Mouse (Mus musculus) C2C12 (cell line): ENCODE data around the gene Gucd1.

Source experiments
- CTCF ChIP-seq: IDR thresholded peaks from one replicate; pipeline ENCODE4 v1.5.1; 2011; ENCODE audit not compliant: control insufficient read depth, insufficient read depth, insufficient read length
- MAX ChIP-seq: IDR thresholded peaks from one replicate; pipeline ENCODE4 v1.6.1; 2011; ENCODE audit warnings: mild to moderate bottlenecking, control low read depth
- USF1 ChIP-seq: IDR thresholded peaks from one replicate; pipeline ENCODE4 v1.6.1; 2011; ENCODE audit warnings: low read depth, mild to moderate bottlenecking, control low read depth, moderate library complexity

DNA sequence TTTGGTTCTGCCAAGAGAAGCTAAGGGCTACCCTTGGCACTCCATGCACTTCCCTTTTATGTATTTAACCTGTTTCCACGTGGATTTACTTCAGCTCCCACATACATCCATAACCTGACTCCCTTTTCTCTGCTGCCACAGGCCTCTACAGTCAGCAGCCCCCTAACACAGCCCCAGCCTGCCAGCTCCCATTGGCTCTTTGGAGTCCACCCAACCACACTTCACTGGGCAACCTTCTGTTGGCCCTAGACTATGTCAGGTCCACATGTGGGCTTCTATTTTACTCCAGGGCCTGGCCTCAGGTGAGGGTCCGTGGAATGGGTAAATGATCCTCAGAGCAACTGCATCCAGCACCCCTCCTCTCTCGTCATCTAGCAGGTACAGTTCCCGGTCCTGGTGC, 215.2 kb downstream of the Gucd1 start:
- no peak for TF ChIP-seq CTCF
- TF ChIP-seq MAX: no peak
- TF ChIP-seq USF1: no peak
